Mouse (Mus musculus) left cerebral cortex, postnatal 36 days (tissue): ENCODE data around the gene Gm7257. TPM values are rescaled to one million over a fixed set of nuclear protein-coding genes. Genes with fewer than 3 reads are reported as not detected.

Experiments
- DNase-seq, 2 experiments: peaks; one replicate each; pipeline ENCODE4 v3.0.0; 2021 to 2022; ENCODE audit warnings: low spot score in 2 of 2, mixed read lengths in 1 of 2
- intact Hi-C: fragments of 180-260 bp; cut with DNase I; formaldehyde crosslinking; loops from one replicate; pipeline ENCODE4 v1.15.1; 2025
- total RNA-seq, 2 experiments: library from RNA; stranded (reverse); gene quantifications; 2 replicates each; pipeline ENCODE4 v1.2.3; 2021

The Gm7257 gene
- not detected for total RNA-seq

GRCm38 (mm10) chr9:36431584-36431983, at the start of gene Gm7257:
TSS of gene Gm7257 (plus strand) at chr9:36431884.
- intact Hi-C loops: no loop called here

GRCm38 (mm10) chr9:36402991-36403390, 28.7 kb upstream of the Gm7257 start:
- intact Hi-C loops: no loop called here

More at GRCm38 (mm10) chr9:36431584-36431983, at the start of gene Gm7257:
- DNase-seq: no peak

GRCm38 (mm10) chr9:36435051-36435764, 3.5 kb downstream of the Gm7257 start:
- intact Hi-C loops: no loop called here
- no peak for DNase-seq

More at GRCm38 (mm10) chr9:36402991-36403390, 28.7 kb upstream of the Gm7257 start:
- no peak for DNase-seq

GRCm38 (mm10) chr9:36475338-36475737, 43.7 kb downstream of the Gm7257 start, which contains the start of gene Gm9513:
TSS of gene Gm9513 (plus strand) at chr9:36475638.
- DNase-seq: no peak
- intact Hi-C loops: no loop called here

Other genes starting within 250 kb of the Gm7257 start
- gene Gm9513, start 43.8 kb downstream of the Gm7257 start, total RNA-seq: not detected
- not detected for gene Gm5615, start 110.1 kb downstream of the Gm7257 start, total RNA-seq
- gene Gm17689, start 150.8 kb downstream of the Gm7257 start, total RNA-seq: not detected
- not detected for gene A630095E13Rik, start 211.5 kb downstream of the Gm7257 start, total RNA-seq